Mouse (Mus musculus): ENCODE measurements around the gene Cftr. TPM values are rescaled to one million over a fixed set of nuclear protein-coding genes. Genes with fewer than 3 reads are reported as not detected.

Cftr gene
- polyA plus RNA-seq, 1 experiment from 2014 or later: 0.39 TPM

DNA sequence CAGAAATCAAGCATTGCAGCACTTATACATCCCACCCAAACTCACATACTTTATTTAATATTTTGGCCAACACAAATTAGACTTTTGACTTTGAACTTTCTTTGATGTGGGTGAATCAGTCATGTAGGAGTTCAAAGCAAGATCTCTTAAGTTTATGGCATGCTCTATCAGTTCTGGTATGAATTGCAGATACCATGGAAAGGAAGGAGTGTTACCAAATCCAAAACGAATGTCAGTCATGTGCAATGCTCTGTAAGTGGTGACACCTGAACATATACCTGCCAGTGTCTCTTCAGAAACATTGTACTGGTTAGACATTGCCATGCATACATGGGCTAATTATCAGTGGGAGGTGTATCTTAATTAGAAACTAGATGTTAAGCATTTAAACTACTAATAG lies 189.7 kb downstream of the Cftr start:
- H3K9ac ChIP-seq: no peak overlapping the region
- no peak for DNase-seq (ENCODE audit: low spot score)
- no peak for ATAC-seq (ENCODE audit: low FRiP score)
- no peaks in the 10 kb centered on the region for H3K9me3 ChIP-seq (ENCODE audit: control insufficient read depth, low read length)
- H3K27ac ChIP-seq: no peak overlapping the region
- no peaks in the 10 kb centered on the region for H3K36me3 ChIP-seq (replicated peaks; ENCODE audit: control insufficient read depth, insufficient read depth)
- H3K27me3 ChIP-seq (ENCODE audit: control insufficient read depth, insufficient read depth, low read length): no peaks in the 10 kb centered on the region
- 86% methylated on average over 1 of the region's 1 CpGs for WGBS
- no peak overlapping the region for H3K4me2 ChIP-seq (replicated peaks)
- no peaks in the 10 kb centered on the region for H3K4me1 ChIP-seq (replicated peaks; ENCODE audit: control insufficient read depth, insufficient read depth, low read length)
- H3K4me3 ChIP-seq (replicated peaks; ENCODE audit: low read length): no peak overlapping the region

DNA sequence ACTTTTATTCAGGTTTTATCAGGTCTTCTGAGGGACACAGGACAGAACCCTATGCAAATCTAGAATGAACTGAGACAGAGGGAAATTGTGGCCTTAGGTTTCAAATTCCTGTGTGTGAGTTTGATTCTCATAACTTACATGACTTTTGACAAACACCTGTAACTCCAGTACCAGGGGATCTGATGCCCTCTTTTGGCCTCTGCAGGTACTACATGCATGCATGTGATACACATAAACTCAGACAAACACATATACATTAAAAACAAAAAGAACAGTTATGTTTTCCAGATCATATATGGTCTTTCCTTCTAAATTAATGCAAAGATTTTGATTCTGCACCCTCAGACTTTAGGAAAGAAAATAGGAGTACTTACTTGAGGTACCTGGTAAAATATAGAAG lies 190.5 kb downstream of the Cftr start:
- DNase-seq (ENCODE audit: low spot score) (no peak), ATAC-seq (ENCODE audit: low FRiP score) (no peak)
- Histone ChIP-seq H3K27me3 (ENCODE audit: control insufficient read depth, insufficient read depth, low read length) (no peaks in the 10 kb centered on the region), H3K9ac (no peak overlapping the region), H3K9me3 (ENCODE audit: control insufficient read depth, low read length) (no peaks in the 10 kb centered on the region), H3K4me2 (replicated peaks) (no peak overlapping the region), H3K27ac (no peak overlapping the region), H3K4me3 (replicated peaks; ENCODE audit: low read length) (no peak overlapping the region), H3K4me1 (replicated peaks; ENCODE audit: control insufficient read depth, insufficient read depth, low read length) (no peaks in the 10 kb centered on the region), H3K36me3 (replicated peaks; ENCODE audit: control insufficient read depth, insufficient read depth) (peaks cover 6% of the 10 kb centered on the region; the same call in 1 of the 2 replicates)

GRCm38 (mm10) chr6:18362232-18362631 lies 191.7 kb downstream of the Cftr start:
- ATAC-seq (ENCODE audit: low FRiP score) (no peak), DNase-seq (ENCODE audit: low spot score) (no peak)
- H3K9me3 ChIP-seq (ENCODE audit: control insufficient read depth, low read length): no peaks in the 10 kb centered on the region
- H3K4me1 ChIP-seq (replicated peaks; ENCODE audit: control insufficient read depth, insufficient read depth, low read length): no peaks in the 10 kb centered on the region
- H3K9ac ChIP-seq: no peak overlapping the region
- WGBS: 88% methylated on average over 5 of the region's 5 CpGs
- H3K27ac ChIP-seq: no peak overlapping the region
- H3K27me3 ChIP-seq (ENCODE audit: control insufficient read depth, insufficient read depth, low read length): no peaks in the 10 kb centered on the region
- no peak overlapping the region for H3K4me2 ChIP-seq (replicated peaks)
- H3K4me3 ChIP-seq (replicated peaks; ENCODE audit: low read length): no peak overlapping the region
- H3K36me3 ChIP-seq (replicated peaks; ENCODE audit: control insufficient read depth, insufficient read depth): peaks cover 12% of the 10 kb centered on the region

- no peak for DNase-seq (ENCODE audit: low spot score)
- Histone ChIP-seq H3K36me3 (replicated peaks; ENCODE audit: control insufficient read depth, insufficient read depth) (peaks cover 34% of the 10 kb centered on the region), H3K27me3 (ENCODE audit: control insufficient read depth, insufficient read depth, low read length) (no peaks in the 10 kb centered on the region), H3K9me3 (ENCODE audit: control insufficient read depth, low read length) (no peaks in the 10 kb centered on the region), H3K9ac (no peak overlapping the region), H3K4me2 (replicated peaks) (no peak overlapping the region), H3K4me3 (replicated peaks; ENCODE audit: low read length) (no peak overlapping the region), H3K4me1 (replicated peaks; ENCODE audit: control insufficient read depth, insufficient read depth, low read length) (no peaks in the 10 kb centered on the region), H3K27ac (no peak overlapping the region)
- no peak for ATAC-seq (ENCODE audit: low FRiP score)
- 58% methylated on average over 3 of the region's 3 CpGs for WGBS
Observed at GRCm38 (mm10) chr6:18369054-18369453, 198.6 kb downstream of the Cftr start.

DNA sequence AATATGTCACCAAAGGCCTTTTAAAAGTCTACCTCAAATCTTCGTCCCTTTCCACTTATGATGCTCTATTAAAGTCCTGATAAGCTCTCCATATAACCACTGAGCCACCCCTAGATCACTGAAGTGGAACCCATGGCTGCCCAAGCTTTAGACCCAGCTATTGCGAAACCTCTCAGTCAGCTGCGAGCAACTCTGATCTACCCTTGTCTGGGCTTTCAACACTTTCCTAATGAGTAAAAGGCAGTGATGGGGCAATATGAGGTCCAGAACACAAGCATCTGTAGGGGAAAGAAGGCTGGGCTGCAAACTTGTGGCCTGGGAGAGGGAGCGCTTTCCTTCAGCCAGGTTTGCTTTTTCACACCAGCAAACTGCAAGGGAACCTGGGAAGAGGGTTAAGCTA lies 199.2 kb downstream of the Cftr start:
- Histone ChIP-seq H3K27ac (no peak overlapping the region), H3K36me3 (replicated peaks; ENCODE audit: control insufficient read depth, insufficient read depth) (peaks cover 39% of the 10 kb centered on the region), H3K4me3 (replicated peaks; ENCODE audit: low read length) (no peak overlapping the region), H3K4me2 (replicated peaks) (no peak overlapping the region), H3K4me1 (replicated peaks; ENCODE audit: control insufficient read depth, insufficient read depth, low read length) (no peaks in the 10 kb centered on the region), H3K27me3 (ENCODE audit: control insufficient read depth, insufficient read depth, low read length) (no peaks in the 10 kb centered on the region), H3K9ac (no peak overlapping the region), H3K9me3 (ENCODE audit: control insufficient read depth, low read length) (no peaks in the 10 kb centered on the region)
- DNase-seq (ENCODE audit: low spot score) (no peak), ATAC-seq (ENCODE audit: low FRiP score) (no peak)
- WGBS: 93% methylated on average over 4 of the region's 4 CpGs

Other genes with a start within 250 kb of the Cftr start
- 0.08 and 0.23 TPM in 2 replicates for gene Wnt2, start 140.1 kb upstream of the Cftr start, polyA plus RNA-seq (2014; fragmentation: Nextera tagmentation; extraction: Ambion mirVana)
- not detected in 2 replicates for gene Asz1, start 61.6 kb upstream of the Cftr start, polyA plus RNA-seq (2014; fragmentation: Nextera tagmentation; extraction: Ambion mirVana)

All from hindbrain, embryonic 14.5 days (tissue).